ENCODE assay signal across 13 mouse cellular contexts in genomic region chr5:75184693-75185235, GRCm38 (mm10).
"Had no signal": no experiment of that assay in that cellular context is flagged by ENCODE, and none has a peak within 500 bp of the region (broad histone marks: within the 10 kb centered on the region; RNA-seq: fewer than 3 reads in every experiment).

No protein-coding gene starts in this region.

- H3K4me1 ChIP-seq: limb, embryonic 12.5 days; limb, embryonic 15.5 days had no signal

- H3K27me3 ChIP-seq: limb, embryonic 12.5 days; limb, embryonic 15.5 days had no signal

- H3K9ac ChIP-seq: limb, embryonic 12.5 days; limb, embryonic 15.5 days; liver, embryonic 14.5 days; liver, postnatal 0 days; lung, embryonic 14.5 days had no signal

- H3K4me2 ChIP-seq: limb, embryonic 12.5 days; limb, embryonic 15.5 days; liver, embryonic 11.5 days; lung, embryonic 14.5 days; midbrain, embryonic 11.5 days had no signal

- DNase-seq: kidney, postnatal 36 days; liver, postnatal 0 days; lung, postnatal 4 days; midbrain, embryonic 14.5 days; thymus, adult 18-20 months; thymus, postnatal 4 days had no signal

- H3K9me3 ChIP-seq: limb, embryonic 12.5 days; limb, embryonic 15.5 days had no signal

- H3K4me3 ChIP-seq: limb, embryonic 12.5 days; limb, embryonic 15.5 days had no signal

- ATAC-seq: liver, postnatal 0 days had no signal

- H3K27ac ChIP-seq: kidney, postnatal 0 days; limb, embryonic 12.5 days; liver, embryonic 14.5 days had no signal
